Mouse (Mus musculus): ENCODE data around the gene Dcaf4.

- TF ChIP-seq POLR2A (IDR thresholded peaks at IDR 0.05; ENCODE audit: control insufficient read depth, low read depth, low read length), result no peak
- no peak for TF ChIP-seq CTCF (IDR thresholded peaks at IDR 0.05; ENCODE audit: control insufficient read depth, insufficient read depth, insufficient replicate concordance, low read depth, low read length)
These were observed 30.5 kb upstream of the Dcaf4 start for GRCm38 (mm10) chr12:83489748-83490147.

Measured in testis, adult 2 months (tissue).